Mouse (Mus musculus): ENCODE data around the gene Olfr745. TPM values are rescaled to one million over a fixed set of nuclear protein-coding genes. Genes with fewer than 3 reads are reported as not detected.

Gene Olfr745
- 1.3 TPM in 2 replicates for polyA plus RNA-seq (2015; fragmentation: Nextera tagmentation; extraction: Ambion mirVana)

GRCm38 (mm10) chr14:50639088-50639487 is at the start of gene Olfr745:
Olfr745 (plus strand) TSS chr14:50639388.
- Histone ChIP-seq H3K4me1 (no peaks in the 10 kb centered on the region), H3K36me3 (no peaks in the 10 kb centered on the region), H3K9me3 (replicated peaks) (no peaks in the 10 kb centered on the region; the same call in 1 of the 2 replicates), H3K27me3 (no peaks in the 10 kb centered on the region), H3K27ac (replicated peaks) (no peak within 1 kb of the TSS), H3K9ac (no peak within 1 kb of the TSS), H3K4me2 (replicated peaks) (no peak within 1 kb of the TSS), H3K4me3 (replicated peaks) (no peak within 1 kb of the TSS)
- no peak for ATAC-seq (ENCODE audit: insufficient number of reproducible peaks, low FRiP score, low TSS enrichment, low read depth)
- 77% methylated on average over 2 of the region's 2 CpGs for whole genome bisulfite sequencing

- Histone ChIP-seq H3K4me2 (replicated peaks) (no peak within 1 kb of the TSS), H3K36me3 (no peaks in the 10 kb centered on the region), H3K4me1 (no peaks in the 10 kb centered on the region), H3K9me3 (replicated peaks) (no peaks in the 10 kb centered on the region), H3K27ac (replicated peaks) (no peak within 1 kb of the TSS), H3K9ac (no peak within 1 kb of the TSS), H3K4me3 (replicated peaks) (no peak within 1 kb of the TSS), H3K27me3 (no peaks in the 10 kb centered on the region)
- WGBS, result 86% methylated on average over 2 of the region's 2 CpGs
- no peak for ATAC-seq (ENCODE audit: insufficient number of reproducible peaks, low FRiP score, low TSS enrichment, low read depth)
These were observed 24.6 kb upstream of the Olfr745 start, which contains the start of gene Olfr744 for GRCm38 (mm10) chr14:50614579-50614978. Olfr744 (plus strand) TSS chr14:50614879.

GRCm38 (mm10) chr14:50646783-50647182 is 7.6 kb downstream of the Olfr745 start, which contains the start of gene Olfr746:
Olfr746 (plus strand) TSS chr14:50647083.
- H3K27ac ChIP-seq (replicated peaks), result no peak within 1 kb of the TSS
- H3K4me2 ChIP-seq (replicated peaks), result no peak within 1 kb of the TSS

GRCm38 (mm10) chr14:50693106-50693505 is 53.9 kb downstream of the Olfr745 start, which contains the start of gene Olfr747:
Olfr747 (minus strand) TSS chr14:50693206.
- no peak within 1 kb of the TSS for H3K4me3 ChIP-seq (replicated peaks)
- H3K4me1 ChIP-seq, result no peaks in the 10 kb centered on the region
- WGBS, result 86% methylated on average over 3 of the region's 3 CpGs
- H3K4me2 ChIP-seq (replicated peaks), result no peak within 1 kb of the TSS
- no peaks in the 10 kb centered on the region for H3K36me3 ChIP-seq
- no peaks in the 10 kb centered on the region for H3K9me3 ChIP-seq (replicated peaks)
- no peak within 1 kb of the TSS for H3K27ac ChIP-seq (replicated peaks)
- no peak for ATAC-seq (ENCODE audit: insufficient number of reproducible peaks, low FRiP score, low TSS enrichment, low read depth)
- no peak within 1 kb of the TSS for H3K9ac ChIP-seq
- H3K27me3 ChIP-seq, result no peaks in the 10 kb centered on the region

More at GRCm38 (mm10) chr14:50646783-50647182, 7.6 kb downstream of the Olfr745 start, which contains the start of gene Olfr746:
- ATAC-seq (ENCODE audit: insufficient number of reproducible peaks, low FRiP score, low TSS enrichment, low read depth), result no peak
- H3K27me3 ChIP-seq, result no peaks in the 10 kb centered on the region
- no peak within 1 kb of the TSS for H3K4me3 ChIP-seq (replicated peaks)
- H3K9ac ChIP-seq, result no peak within 1 kb of the TSS
- H3K9me3 ChIP-seq (replicated peaks), result no peaks in the 10 kb centered on the region
- no peaks in the 10 kb centered on the region for H3K4me1 ChIP-seq
- no peaks in the 10 kb centered on the region for H3K36me3 ChIP-seq

Other genes with a start within 250 kb of the Olfr745 start
- 0.13 and 0.17 TPM in 2 replicates for gene Olfr738, start 231.8 kb upstream of the Olfr745 start, polyA plus RNA-seq (2015; fragmentation: Nextera tagmentation; extraction: Ambion mirVana)
- gene Olfr739, start 220.8 kb upstream of the Olfr745 start, polyA plus RNA-seq (2015; fragmentation: Nextera tagmentation; extraction: Ambion mirVana), result 0.20 and 0.24 TPM in 2 replicates
- gene Olfr740, start 193.8 kb upstream of the Olfr745 start, polyA plus RNA-seq (2015; fragmentation: Nextera tagmentation; extraction: Ambion mirVana), result 0.05 TPM in 1 of 2 replicates, not detected in the other
- not detected in 2 replicates for gene Olfr741, start 166.7 kb upstream of the Olfr745 start, polyA plus RNA-seq (2015; fragmentation: Nextera tagmentation; extraction: Ambion mirVana)
- gene Olfr742, start 135.8 kb upstream of the Olfr745 start, polyA plus RNA-seq (2015; fragmentation: Nextera tagmentation; extraction: Ambion mirVana), result not detected in 2 replicates
- not detected in 2 replicates for gene Olfr743, start 117.5 kb upstream of the Olfr745 start, polyA plus RNA-seq (2015; fragmentation: Nextera tagmentation; extraction: Ambion mirVana)
- gene Olfr744, start 24.5 kb upstream of the Olfr745 start, polyA plus RNA-seq (2015; fragmentation: Nextera tagmentation; extraction: Ambion mirVana), result 0.15 and 0.25 TPM in 2 replicates
- 0.17 TPM in 1 of 2 replicates, not detected in the other for gene Olfr746, start 7.7 kb downstream of the Olfr745 start, polyA plus RNA-seq (2015; fragmentation: Nextera tagmentation; extraction: Ambion mirVana)
- gene Olfr747, start 53.8 kb downstream of the Olfr745 start, polyA plus RNA-seq (2015; fragmentation: Nextera tagmentation; extraction: Ambion mirVana), result not detected in 2 replicates
- 0.05 and 0.08 TPM in 2 replicates for gene Olfr748, start 68.0 kb downstream of the Olfr745 start, polyA plus RNA-seq (2015; fragmentation: Nextera tagmentation; extraction: Ambion mirVana)
- gene Olfr749, start 105.7 kb downstream of the Olfr745 start, polyA plus RNA-seq (2015; fragmentation: Nextera tagmentation; extraction: Ambion mirVana), result 0.43 TPM in 1 of 2 replicates, not detected in the other
- gene Ttc5, start 146.1 kb downstream of the Olfr745 start, polyA plus RNA-seq (2015; fragmentation: Nextera tagmentation; extraction: Ambion mirVana), result 71.5 and 80.0 TPM in 2 replicates
- gene Ccnb1ip1, start 168.3 kb downstream of the Olfr745 start, polyA plus RNA-seq (2015; fragmentation: Nextera tagmentation; extraction: Ambion mirVana), result not detected in 2 replicates
- 58.4 and 59.3 TPM in 2 replicates for gene Parp2, start 168.5 kb downstream of the Olfr745 start, polyA plus RNA-seq (2015; fragmentation: Nextera tagmentation; extraction: Ambion mirVana)
- 5.2 and 7.1 TPM in 2 replicates for gene Tep1, start 231.2 kb downstream of the Olfr745 start, polyA plus RNA-seq (2015; fragmentation: Nextera tagmentation; extraction: Ambion mirVana)

Measured in embryonic facial prominence, embryonic 15.5 days (tissue).